In the genomic region with DNA sequence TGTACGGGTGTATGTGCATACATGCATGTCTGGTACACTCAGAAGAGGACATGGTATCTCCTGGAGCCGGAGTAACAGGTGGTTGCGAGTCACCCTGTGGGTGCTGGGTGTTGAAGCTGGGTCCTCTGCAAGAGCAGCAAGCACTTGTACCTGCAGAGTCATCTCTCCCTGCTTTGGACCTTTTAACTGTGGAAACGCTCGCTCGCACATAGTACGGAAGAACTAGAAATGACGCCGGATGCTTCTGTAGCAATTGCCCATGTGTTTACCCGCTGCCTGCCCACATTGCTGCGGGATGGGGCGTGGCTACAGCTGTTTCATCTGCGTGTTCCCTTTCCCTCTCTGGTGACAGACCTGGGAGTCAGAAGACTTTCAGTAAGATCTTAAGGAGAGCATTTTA, we compare ENCODE assay signal across 9 mouse cellular contexts. TPM values are rescaled to one million over a fixed set of nuclear protein-coding genes. Genes with fewer than 3 reads are reported as not detected.
DNase-seq lines count a peak whose midpoint lies in the region; ATAC-seq and TF ChIP-seq lines count a peak whose summit lies in the region.
"Had no signal": no experiment of that assay in that cellular context is flagged by ENCODE, and none has a peak within 500 bp of the region (broad histone marks: within the 10 kb centered on the region; RNA-seq: fewer than 3 reads in every experiment).

No protein-coding gene starts in this region.

- H3K27me3 ChIP-seq in lung, embryonic 15.5 days = no peaks in the 10 kb centered on the region
- H3K27me3 ChIP-seq: intestine, embryonic 15.5 days had no signal

- WGBS in lung, embryonic 15.5 days = 82% methylated on average over 13 of the region's 13 CpGs
- 65% methylated on average over 13 of the region's 13 CpGs for WGBS in lung, adult 2 months

- no peak overlapping the region for H3K4me2 ChIP-seq in lung, embryonic 15.5 days
- H3K4me2 ChIP-seq: intestine, embryonic 15.5 days had no signal

- no peaks in the 10 kb centered on the region for H3K36me3 ChIP-seq in lung, embryonic 15.5 days
- H3K36me3 ChIP-seq: intestine, embryonic 15.5 days had no signal

- TF ChIP-seq CTCF in lung, adult 2 months (IDR thresholded peaks at IDR 0.05; ENCODE audit: insufficient read depth, low read length) = no peak

- no peak for DNase-seq in lung, adult 2 months
- DNase-seq in thymus, postnatal 25 days = peak; percentile 77
- no peak for DNase-seq in kidney, postnatal 14 days
- DNase-seq in urinary bladder, postnatal 4 days (ENCODE audit: low spot score in 2 of 2) = no peak
- DNase-seq: cerebellum, postnatal 25 days had no signal

- ATAC-seq in lung, embryonic 15.5 days (ENCODE audit: borderline replicate concordance, extremely low read depth, low FRiP score, low TSS enrichment) = no peak
- peak; percentile 80 for ATAC-seq in megakaryocyte progenitor cell, adult 5-6 weeks (replicated peaks; ENCODE audit: poor library complexity)
- ATAC-seq: intestine, embryonic 15.5 days had no signal

- no peak overlapping the region for H3K9ac ChIP-seq in lung, embryonic 15.5 days
- H3K9ac ChIP-seq: intestine, embryonic 15.5 days had no signal

- 0 out of 2 replicates have a peak overlapping the region, but pooled peaks have one; percentile 22 for H3K27ac ChIP-seq in lung, embryonic 15.5 days
- peak overlapping the region; percentile 79 for H3K27ac ChIP-seq in brown adipose tissue, adult 24 weeks (replicated peaks; ENCODE audit: low read depth, low read length)
- H3K27ac ChIP-seq: intestine, embryonic 15.5 days had no signal

- peaks cover 9% of the 10 kb centered on the region; the same call in 1 of the 2 replicates for H3K4me1 ChIP-seq in lung, embryonic 15.5 days
- no peaks in the 10 kb centered on the region for H3K4me1 ChIP-seq in lung, adult 2 months (ENCODE audit: control insufficient read depth, insufficient read depth, low read length)
- H3K4me1 ChIP-seq in brown adipose tissue, adult 24 weeks (ENCODE audit: control insufficient read depth, insufficient read depth, insufficient read length, low read length) = peaks cover 8% of the 10 kb centered on the region; the same call in 1 of the 2 replicates
- H3K4me1 ChIP-seq: intestine, embryonic 15.5 days had no signal

- H3K4me3 ChIP-seq in lung, embryonic 15.5 days = no peak overlapping the region
- H3K4me3 ChIP-seq in lung, adult 2 months (replicated peaks; ENCODE audit: extremely low read depth, low read depth, low read length) = no peak overlapping the region
- peak overlapping the region; percentile 34 for H3K4me3 ChIP-seq in brown adipose tissue, adult 24 weeks (ENCODE audit: insufficient read depth, low read depth, low read length)
- H3K4me3 ChIP-seq: intestine, embryonic 15.5 days had no signal

- H3K9me3 ChIP-seq in lung, embryonic 15.5 days = no peaks in the 10 kb centered on the region
- H3K9me3 ChIP-seq: intestine, embryonic 15.5 days had no signal

- TF ChIP-seq POLR2A in lung, adult 2 months (IDR thresholded peaks at IDR 0.05; ENCODE audit: borderline replicate concordance, extremely low read depth, low read depth, low read length) = no peak

RNA-seq across cellular contexts. Expression of gene Cnn3, which starts 56.0 kb away (rescaled TPM):
- 627 and 632 TPM in 2 replicates for polyA plus RNA-seq in lung, embryonic 15.5 days (2015; fragmentation: Nextera tagmentation; extraction: Ambion mirVana)
- polyA plus RNA-seq in lung, adult 2 months (2012; rRNA removed) = 165 and 170 TPM in 2 replicates
- 28.7 and 35.4 TPM in 2 replicates for polyA plus RNA-seq in brown adipose tissue, adult 24 weeks (2012; ENCODE audit: insufficient read depth, insufficient read length, missing spikeins)
- 38.8 and 43.0 TPM in 2 replicates for total RNA-seq in megakaryocyte progenitor cell, adult 5-6 weeks (2015)
- 21.2 and 28.5 TPM in 2 replicates for total RNA-seq in megakaryocyte progenitor cell, adult 5-6 weeks (2017)
